Mouse (Mus musculus) mature B cell (primary cell): Measurements from ENCODE around the gene Eea1.
"Not testable (repeated sequence)": the region's sequence is repeated elsewhere in the genome, so short reads cannot be mapped to it uniquely, and the experiment has no call there.

Experiments
- in situ Hi-C: fragments of 300-500 bp; cut with MboI; formaldehyde crosslinking; loops from 2 replicates; pipeline ENCODE4 v1.14.3; 2019

Gene Eea1

GRCm38 (mm10) chr10:96048550-96048949 lies 108.1 kb downstream of the Eea1 start:
- in situ Hi-C loops: no loop called here

- in situ Hi-C loops: no loop called here
Measured at GRCm38 (mm10) chr10:96067347-96067746, 126.9 kb downstream of the Eea1 start.

- in situ Hi-C loops: no loop called here
Measured at GRCm38 (mm10) chr10:96074386-96074785, 133.9 kb downstream of the Eea1 start.

- in situ Hi-C loops: no loop called here
Measured at GRCm38 (mm10) chr10:96075403-96075802, 135.0 kb downstream of the Eea1 start.

- in situ Hi-C loops: no loop called here
Measured at GRCm38 (mm10) chr10:96075880-96076279, 135.4 kb downstream of the Eea1 start.

- in situ Hi-C loops: no loop called here
Measured at GRCm38 (mm10) chr10:96076461-96076860, 136.0 kb downstream of the Eea1 start.

GRCm38 (mm10) chr10:96077480-96078066 lies 137.1 kb downstream of the Eea1 start:
- in situ Hi-C loops: not testable (repeated sequence)

- in situ Hi-C loops: no loop called here
Measured at GRCm38 (mm10) chr10:96079823-96080222, 139.4 kb downstream of the Eea1 start.

- in situ Hi-C loops: no loop called here
Measured at GRCm38 (mm10) chr10:96080440-96081381, 140.3 kb downstream of the Eea1 start.

GRCm38 (mm10) chr10:96082203-96082602 lies 141.8 kb downstream of the Eea1 start:
- in situ Hi-C loops: no loop called here

- in situ Hi-C loops: no loop called here
Measured at GRCm38 (mm10) chr10:96089744-96090143, 149.3 kb downstream of the Eea1 start.

GRCm38 (mm10) chr10:96090388-96090787 lies 149.9 kb downstream of the Eea1 start:
- in situ Hi-C loops: no loop called here

- in situ Hi-C loops: no loop called here
Measured at GRCm38 (mm10) chr10:96093890-96094531, 153.6 kb downstream of the Eea1 start.

- in situ Hi-C loops: no loop called here
Measured at GRCm38 (mm10) chr10:96094559-96094958, 154.1 kb downstream of the Eea1 start.
